Mouse (Mus musculus): Measurements from ENCODE around the gene Mctp1.

Gene Mctp1

GRCm38 (mm10) chr13:76827738-76828137 lies 443.4 kb downstream of the Mctp1 start:
- DNase-seq (ENCODE audit: low read depth), result no peak

DNA sequence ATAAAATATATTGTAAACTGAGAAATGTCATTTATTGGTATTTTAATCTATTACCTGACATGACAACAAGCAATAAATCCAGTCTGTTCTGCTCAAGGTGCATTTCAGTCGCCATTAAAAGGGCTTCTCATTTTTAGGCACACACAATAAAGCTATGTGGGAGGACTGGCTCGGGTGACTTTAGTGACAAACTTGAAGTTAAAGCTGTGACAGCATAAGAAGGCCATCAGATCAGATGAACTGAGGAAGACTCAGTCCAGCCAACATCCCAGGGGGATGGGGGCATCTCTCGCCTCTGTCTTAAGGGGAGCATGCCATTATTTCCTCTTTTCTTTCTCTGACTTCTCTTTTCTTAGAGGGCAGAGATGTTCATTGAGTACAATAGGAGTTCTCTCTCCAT lies 453.7 kb downstream of the Mctp1 start:
- no peak for DNase-seq (ENCODE audit: low read depth)

GRCm38 (mm10) chr13:76840712-76841111 lies 456.4 kb downstream of the Mctp1 start:
- DNase-seq (ENCODE audit: low read depth), result no peak

- DNase-seq (ENCODE audit: low read depth), result peak; percentile 61
Observed at GRCm38 (mm10) chr13:76844629-76845255, 460.4 kb downstream of the Mctp1 start.

GRCm38 (mm10) chr13:76850412-76851054 lies 466.2 kb downstream of the Mctp1 start:
- no peak for DNase-seq (ENCODE audit: low read depth)

DNA sequence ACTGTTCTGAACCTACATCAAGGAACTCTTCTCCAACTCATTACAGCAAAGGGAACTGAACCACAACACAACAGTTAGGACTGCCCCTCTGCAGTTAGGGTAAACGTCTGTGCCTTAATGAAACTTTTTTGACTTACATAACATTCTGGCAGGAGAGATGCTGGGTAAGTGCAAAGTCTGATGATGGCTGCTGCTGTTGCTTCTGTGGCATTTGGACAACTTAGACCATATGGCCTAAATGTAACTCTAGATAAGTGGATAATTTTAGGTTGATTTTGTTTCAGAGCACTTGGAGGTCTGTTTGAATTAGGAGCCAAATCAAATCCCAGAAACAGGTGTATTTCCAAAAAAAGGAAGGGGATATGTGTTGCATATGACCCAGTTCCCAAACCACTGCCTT lies 470.0 kb downstream of the Mctp1 start:
- DNase-seq (ENCODE audit: low read depth), result no peak

DNA sequence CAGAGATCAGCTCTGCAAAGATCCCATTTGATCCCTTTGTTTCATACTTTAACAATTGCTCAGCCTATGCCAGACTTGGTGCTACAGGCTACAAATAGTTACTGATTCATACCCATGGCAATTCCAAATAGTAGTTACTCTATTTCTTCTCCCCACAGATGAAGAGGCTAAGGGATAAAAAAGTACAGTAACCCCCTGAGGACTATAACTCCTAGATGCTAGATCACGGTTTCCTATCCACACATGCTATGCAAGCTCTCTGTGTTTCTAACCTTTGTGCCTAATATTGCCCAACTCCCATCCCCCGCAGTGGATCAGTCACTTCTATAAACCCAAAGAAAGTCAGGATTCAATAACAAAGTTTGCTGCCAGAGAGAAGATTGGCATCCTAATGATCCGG lies 470.7 kb downstream of the Mctp1 start:
- no peak for DNase-seq (ENCODE audit: low read depth)

DNA sequence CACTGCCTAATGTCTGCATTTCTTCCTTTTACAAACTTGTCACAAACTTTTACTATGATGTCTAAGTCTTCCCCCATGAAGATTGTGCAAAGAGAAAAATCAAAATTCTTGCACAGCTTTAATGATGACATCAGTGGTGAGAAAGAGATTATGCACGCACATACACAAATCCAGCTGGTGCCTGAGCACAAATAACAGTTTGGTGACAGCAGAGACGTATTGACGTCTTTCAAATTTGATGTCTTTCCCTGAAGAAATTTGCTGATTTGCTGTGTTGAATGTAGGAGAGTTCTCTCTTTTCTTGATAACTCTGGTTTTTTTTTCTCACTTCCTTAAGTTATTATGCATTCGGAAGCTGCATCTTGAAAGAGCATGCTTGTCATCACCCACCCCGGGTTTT lies 472.7 kb downstream of the Mctp1 start:
- DNase-seq (ENCODE audit: low read depth), result no peak

DNA sequence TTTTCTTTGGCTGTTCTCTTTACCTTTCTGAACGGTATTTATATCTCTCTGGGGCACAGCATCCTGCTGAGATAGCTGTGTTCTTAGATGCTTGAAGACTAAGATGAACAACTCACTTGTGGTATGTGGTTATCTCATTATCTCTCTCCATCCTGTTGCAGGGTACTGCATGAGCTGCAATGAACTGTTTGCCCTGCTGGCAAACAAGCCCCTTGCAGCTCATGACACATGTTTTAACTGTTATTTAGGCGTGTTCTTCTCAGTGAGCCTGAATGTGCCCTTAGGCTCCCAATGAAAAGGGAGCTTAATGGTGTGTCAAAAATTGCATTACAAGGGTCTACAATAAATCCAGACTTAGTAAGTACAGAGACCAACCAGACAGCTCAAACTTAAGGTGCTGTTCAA lies 473.7 kb downstream of the Mctp1 start:
- no peak for DNase-seq (ENCODE audit: low read depth)

DNA sequence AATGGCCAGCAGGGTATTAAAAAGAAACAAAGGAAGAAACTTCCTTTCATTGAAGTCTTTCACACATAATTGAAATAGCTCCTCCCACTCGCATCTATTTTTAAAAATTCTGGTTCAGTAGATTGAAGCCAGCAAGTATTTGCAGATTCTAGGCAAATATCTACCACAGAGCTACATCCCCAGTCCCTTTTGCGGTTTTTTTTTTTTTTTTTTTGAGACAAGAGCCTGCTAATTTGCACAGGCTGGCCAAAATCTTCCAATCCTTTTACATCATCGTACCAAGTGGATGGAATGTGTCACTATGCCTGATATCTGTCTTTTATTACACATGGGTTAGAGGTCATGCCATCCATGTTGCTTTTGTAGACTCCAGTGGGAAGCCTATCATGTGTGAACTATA lies 486.0 kb downstream of the Mctp1 start:
- no peak for DNase-seq (ENCODE audit: low read depth)

DNA sequence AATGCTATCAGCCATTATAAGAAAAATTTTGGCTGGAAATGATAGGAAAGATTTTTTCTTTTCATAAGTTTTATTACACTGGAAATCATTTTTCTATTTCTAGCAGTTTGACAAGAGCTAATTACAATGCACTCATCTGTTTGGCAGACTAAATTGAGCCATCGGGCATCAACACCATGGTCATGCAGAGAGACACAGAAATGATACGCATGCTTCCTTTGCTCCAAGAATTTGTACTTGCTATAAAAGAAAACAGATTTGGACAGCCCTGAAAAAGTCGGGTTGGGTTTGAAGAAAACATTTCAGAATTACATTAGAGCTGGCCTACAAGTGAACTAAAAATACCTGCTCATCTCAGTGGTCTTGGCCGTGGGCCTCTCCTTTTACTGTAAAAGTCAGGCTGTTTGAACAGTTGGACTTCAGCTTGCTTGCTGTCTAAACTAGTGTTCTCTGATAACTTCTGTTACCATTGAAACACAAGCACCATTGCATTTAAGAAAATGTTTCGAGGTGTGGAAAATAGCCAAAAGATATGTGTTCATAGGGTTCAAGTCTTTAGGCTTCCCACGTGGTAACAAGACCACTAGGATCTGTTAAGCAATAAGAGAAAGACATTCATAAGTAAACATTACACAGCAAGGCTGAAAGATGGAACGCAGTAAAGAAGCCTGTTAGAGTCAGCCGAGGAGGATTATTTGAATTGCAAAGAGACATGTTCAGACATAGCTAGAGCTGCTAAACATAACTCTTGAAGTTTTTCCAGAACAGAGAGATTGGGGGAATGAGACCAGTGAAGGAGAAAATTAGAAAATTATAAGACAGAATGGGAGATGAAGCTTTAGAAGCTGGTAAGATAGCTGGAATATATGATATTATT lies 493.8 kb downstream of the Mctp1 start:
- DNase-seq (ENCODE audit: low read depth), result no peak

DNA sequence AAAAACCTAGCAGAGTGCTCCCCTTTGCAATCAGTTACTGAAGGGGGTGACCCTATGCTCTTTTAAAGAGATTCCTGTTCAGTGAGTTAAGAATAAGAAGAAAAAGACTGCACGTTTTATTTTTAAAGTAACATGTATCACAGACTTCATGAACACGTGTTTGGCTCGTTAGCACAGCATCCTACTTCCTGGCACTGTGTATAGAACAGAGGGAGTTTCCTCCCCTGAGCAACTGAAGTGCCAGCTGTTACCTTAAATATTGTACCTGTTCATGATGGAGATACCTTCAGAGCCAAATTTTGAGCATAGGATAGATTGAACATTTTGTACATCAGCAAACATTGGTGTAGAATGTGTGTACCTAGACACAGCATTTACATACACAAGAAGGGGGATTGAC lies 494.7 kb downstream of the Mctp1 start:
- DNase-seq (ENCODE audit: low read depth), result no peak

DNA sequence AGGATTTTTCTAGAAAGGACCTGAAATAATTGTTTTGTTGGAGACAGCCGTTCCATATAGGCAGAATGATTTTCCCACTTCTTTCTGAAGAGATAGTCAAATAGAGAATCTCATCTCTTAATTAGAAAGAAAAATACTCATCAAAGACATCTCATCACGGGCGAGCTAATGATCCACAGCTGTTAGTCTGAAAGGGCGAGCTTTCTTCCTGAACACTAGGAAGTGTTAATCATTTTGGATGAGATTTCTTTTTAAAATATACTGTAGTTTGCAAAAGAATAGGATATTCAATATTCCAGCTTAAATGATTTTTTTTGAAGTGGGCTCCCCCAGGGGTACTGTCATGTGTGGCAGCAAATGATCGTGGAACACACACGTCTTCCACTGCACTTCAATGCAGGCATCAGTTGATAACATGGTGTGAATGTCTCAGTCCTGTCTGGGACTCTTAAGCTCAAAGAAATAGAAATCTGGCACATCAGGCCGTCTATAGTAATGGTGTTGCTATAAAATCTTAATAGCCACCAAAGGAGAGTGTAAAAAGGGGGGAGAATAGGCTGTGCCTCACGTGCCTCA lies 500.3 kb downstream of the Mctp1 start:
- DNase-seq (ENCODE audit: low read depth), result no peak

DNA sequence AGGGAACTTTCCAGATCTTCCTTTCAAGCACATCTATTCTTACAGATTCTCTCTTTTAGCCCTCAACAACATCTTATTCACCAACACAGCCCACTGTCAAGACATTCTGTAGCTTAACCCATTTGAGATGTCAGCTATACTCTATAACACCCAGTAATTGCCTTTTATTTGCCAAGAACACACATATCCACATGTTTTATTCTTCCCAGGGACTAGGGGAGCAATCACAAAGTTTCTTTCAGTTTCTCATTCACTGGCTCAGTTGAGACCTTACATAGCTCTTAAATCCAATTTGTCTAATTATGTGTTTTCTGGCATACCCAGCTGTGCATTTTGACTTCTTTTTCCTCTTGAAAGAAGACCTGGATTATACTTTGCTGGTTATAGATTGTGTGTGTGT lies 508.7 kb downstream of the Mctp1 start:
- no peak for DNase-seq (ENCODE audit: low read depth)

GRCm38 (mm10) chr13:76895770-76896456 lies 511.6 kb downstream of the Mctp1 start:
- no peak for DNase-seq (ENCODE audit: low read depth)

- no peak for DNase-seq (ENCODE audit: low read depth)
Observed at GRCm38 (mm10) chr13:76896457-76896790, 512.1 kb downstream of the Mctp1 start.

DNA sequence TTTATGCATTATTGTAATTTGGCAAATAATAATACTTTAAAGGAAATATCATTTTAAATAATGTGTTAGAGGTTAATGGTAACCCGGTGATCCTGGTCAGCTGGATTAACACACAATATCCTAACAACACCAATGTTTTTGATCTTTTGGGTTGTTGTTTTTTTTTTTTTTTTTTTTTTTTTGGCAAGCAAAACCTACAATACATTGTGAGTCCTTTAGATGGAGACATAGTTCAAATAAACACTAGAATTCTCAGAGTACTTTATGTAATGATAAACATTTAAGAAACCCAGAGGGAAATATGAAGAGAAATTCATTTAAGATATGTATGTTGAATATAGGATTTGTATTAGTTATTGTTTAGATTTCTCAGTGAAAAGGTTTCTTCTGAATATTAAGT lies 534.0 kb downstream of the Mctp1 start:
- DNase-seq (ENCODE audit: low read depth), result no peak

- no peak for DNase-seq (ENCODE audit: low read depth)
Observed at GRCm38 (mm10) chr13:76926851-76927250, 542.5 kb downstream of the Mctp1 start.

DNA sequence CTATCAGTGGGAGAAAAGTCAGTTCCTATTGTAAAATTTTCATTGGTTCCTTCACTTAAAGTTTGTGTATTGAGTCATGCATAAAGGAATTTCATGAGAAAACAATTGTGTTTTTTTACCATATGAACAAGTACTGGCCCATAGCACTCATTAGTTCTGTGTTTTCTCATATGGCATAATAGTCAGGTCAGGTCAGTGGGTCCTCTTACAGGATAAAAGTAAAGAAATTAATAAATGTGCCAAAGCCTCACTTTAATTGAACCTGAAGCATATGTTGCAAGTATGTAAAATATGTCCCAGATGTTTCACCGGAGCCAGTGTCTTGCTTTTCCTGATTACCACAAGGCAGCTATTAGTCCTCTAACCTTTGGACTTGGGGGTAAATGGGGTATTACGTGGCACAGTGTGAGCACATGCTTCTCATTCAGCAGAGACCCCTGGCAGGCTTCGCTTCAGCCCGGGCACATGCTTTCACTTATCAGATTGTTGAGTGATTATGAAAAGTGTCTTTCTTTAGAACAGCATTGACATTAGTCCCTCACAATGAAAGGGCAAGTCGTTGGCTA lies 543.6 kb downstream of the Mctp1 start:
- DNase-seq (ENCODE audit: low read depth), result no peak

DNA sequence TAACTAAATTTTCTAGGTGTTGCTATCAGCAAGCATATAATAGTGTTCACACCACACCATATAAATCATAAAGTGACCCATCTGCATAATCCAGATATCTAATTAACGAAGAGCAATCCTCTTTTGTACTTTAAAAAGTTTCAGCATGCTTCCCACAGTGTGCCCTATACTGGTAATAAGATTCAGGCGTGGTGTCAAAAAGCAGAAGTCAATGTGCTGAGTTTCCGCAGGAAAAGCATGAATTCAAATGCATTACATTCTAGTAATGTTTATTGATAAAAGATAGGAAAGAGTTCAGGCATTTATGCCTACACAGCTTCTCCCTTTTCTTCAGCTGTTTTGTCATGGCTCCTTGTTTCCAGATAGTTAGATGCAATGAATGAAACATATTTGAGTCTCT lies 544.8 kb downstream of the Mctp1 start:
- DNase-seq (ENCODE audit: low read depth), result no peak

DNA sequence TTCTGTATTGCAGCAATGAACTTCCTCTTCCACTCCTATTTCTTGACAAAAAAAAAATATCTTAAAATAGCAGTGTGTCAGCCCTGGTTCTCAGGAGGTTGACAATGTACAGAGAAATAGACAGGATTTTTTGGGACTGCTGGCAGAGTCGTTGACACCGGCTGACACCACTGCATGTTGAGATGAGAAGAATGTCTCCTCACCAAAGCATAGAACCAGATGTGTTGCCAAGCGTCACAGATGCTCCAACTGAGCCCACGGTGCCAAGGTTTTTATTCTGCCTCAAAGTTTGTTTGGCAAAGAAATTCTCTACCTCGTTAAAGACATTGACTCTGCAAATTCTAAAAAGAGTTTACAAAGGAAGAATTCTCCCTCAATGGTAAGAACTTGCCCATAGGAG lies 548.6 kb downstream of the Mctp1 start:
- DNase-seq (ENCODE audit: low read depth), result no peak

DNA sequence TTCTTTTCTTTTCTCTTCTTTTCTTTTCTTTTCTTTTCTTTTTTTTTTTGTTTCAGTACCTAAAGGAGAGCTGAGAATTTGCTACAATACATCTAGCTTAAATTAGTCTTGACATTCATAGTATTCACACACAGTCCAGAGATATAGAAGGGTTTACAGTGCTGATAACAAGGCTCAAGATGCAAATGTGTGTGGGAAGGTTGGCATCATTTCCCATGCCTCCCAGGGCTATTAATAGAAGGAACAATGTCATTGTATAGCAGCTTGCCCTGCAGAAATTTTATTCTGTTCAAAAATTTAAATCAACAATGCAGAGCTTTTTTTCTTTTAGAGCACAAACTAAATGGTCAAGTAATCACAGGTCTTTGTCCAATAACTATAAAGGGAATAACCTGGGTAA lies 564.9 kb downstream of the Mctp1 start:
- no peak for DNase-seq (ENCODE audit: low read depth)
